Mouse (Mus musculus) CH12.LX (cell line): ENCODE results near the gene Exosc9. TPM values are rescaled to one million over a fixed set of nuclear protein-coding genes. Genes with fewer than 3 reads are reported as not detected.

ENCODE experiments used
- DNase-seq: peaks from one replicate; pipeline ENCODE4 v3.0.0-alpha.2; 2013; ENCODE audit errors: extremely low read depth
- H3K27ac ChIP-seq: 2 replicates; pipeline ENCODE4 v1.5.1; 2012; ENCODE audit warnings: low read depth, mild to moderate bottlenecking, control low read depth, moderate library complexity; ENCODE audit not compliant: insufficient read depth
- H3K27me3 ChIP-seq: replicated peaks from 2 replicates; pipeline ENCODE3; 2012; ENCODE audit warnings: inconsistent platforms
- H3K36me3 ChIP-seq, 2 experiments: replicated peaks in 1 of 2; 2 replicates each; pipeline versions ENCODE3 to v1.6.1; 2012; ENCODE audit warnings: inconsistent platforms in 1 of 2, low read length in 1 of 2, mild to moderate bottlenecking in 1 of 2, mixed read lengths in 1 of 2, moderate library complexity in 1 of 2; ENCODE audit not compliant: control insufficient read depth in 1 of 2, insufficient read depth in 1 of 2
- H3K4me1 ChIP-seq, 2 experiments: 2 replicates each; pipeline ENCODE4 v1.6.1; 2012; ENCODE audit warnings: inconsistent platforms in 1 of 2, moderate library complexity in 1 of 2; ENCODE audit not compliant: insufficient read depth in 2 of 2, control insufficient read depth in 1 of 2
- H3K4me2 ChIP-seq: 2 replicates; pipeline ENCODE4 v1.6.1; 2012; ENCODE audit warnings: low read depth, mild to moderate bottlenecking, control low read depth; ENCODE audit not compliant: poor library complexity, insufficient read depth, severe bottlenecking
- H3K4me3 ChIP-seq, 3 experiments: fragments of 150-350 bp in 1 of 3; sonication (generic) in 1 of 3; replicated peaks in 1 of 3; 2 replicates each; pipeline versions ENCODE3 to v1.5.1; 2011 to 2012; ENCODE audit warnings: low read depth in 2 of 3, low read length in 2 of 3, mild to moderate bottlenecking in 2 of 3, moderate library complexity in 2 of 3, control low read depth in 1 of 3, improper control_type of control experiment in 1 of 3, inconsistent platforms in 1 of 3, mixed read lengths in 1 of 3; ENCODE audit not compliant: poor library complexity in 1 of 3
- H3K79me2 ChIP-seq: replicated peaks from 2 replicates; pipeline ENCODE4 v1.6.1; 2012; ENCODE audit warnings: mild to moderate bottlenecking, moderate library complexity; ENCODE audit not compliant: control insufficient read depth, poor library complexity, insufficient read depth, severe bottlenecking; ENCODE audit errors: extremely low read depth
- H3K9ac ChIP-seq: 2 replicates; pipeline ENCODE4 v1.6.1; 2012; ENCODE audit warnings: low read depth, mild to moderate bottlenecking, control low read depth, moderate library complexity; ENCODE audit not compliant: insufficient read depth
- H3K9me3 ChIP-seq: replicated peaks from 2 replicates; pipeline ENCODE3; 2012; ENCODE audit warnings: low read length, inconsistent platforms, mixed read lengths
- E2F4 ChIP-seq: IDR thresholded peaks from 2 replicates; pipeline ENCODE4 v1.6.1; 2011; ENCODE audit warnings: low read depth, low read length, improper control_type of control experiment; ENCODE audit not compliant: insufficient replicate concordance
- EP300 ChIP-seq: IDR thresholded peaks from 2 replicates; pipeline ENCODE4 v1.6.1; 2011; ENCODE audit warnings: low read length, improper control_type of control experiment
- HCFC1 ChIP-seq: IDR thresholded peaks from 2 replicates; pipeline ENCODE4 v1.6.1; 2012; ENCODE audit warnings: low read depth, mild to moderate bottlenecking, inconsistent platforms, low read length, improper control_type of control experiment
- IRF4 ChIP-seq: IDR thresholded peaks from 2 replicates; pipeline ENCODE4 v1.6.1; 2014; ENCODE audit warnings: low read depth, mild to moderate bottlenecking, inconsistent platforms, low read length, improper control_type of control experiment
- JUND ChIP-seq: conservative IDR thresholded peaks from 2 replicates; pipeline ENCODE4 v1.6.1; 2011; ENCODE audit warnings: low read depth, low read length, improper control_type of control experiment
- KAT2A ChIP-seq: IDR thresholded peaks from 2 replicates; pipeline ENCODE4 v1.6.1; 2012; ENCODE audit warnings: low read length, improper control_type of control experiment, inconsistent platforms; ENCODE audit not compliant: insufficient replicate concordance
- MAX ChIP-seq: IDR thresholded peaks from 2 replicates; pipeline ENCODE4 v1.6.1; 2011; ENCODE audit warnings: low read length, improper control_type of control experiment
- MAZ ChIP-seq: IDR thresholded peaks from 2 replicates; pipeline ENCODE4 v1.6.1; 2012; ENCODE audit warnings: low read depth, mild to moderate bottlenecking, inconsistent platforms, low read length, improper control_type of control experiment, moderate library complexity
- MXI1 ChIP-seq: IDR thresholded peaks from 2 replicates; pipeline ENCODE4 v1.6.1; 2011; ENCODE audit warnings: mild to moderate bottlenecking, low read depth, low read length, improper control_type of control experiment
- NELFE ChIP-seq: IDR thresholded peaks from 2 replicates; pipeline ENCODE4 v1.6.1; 2011; ENCODE audit warnings: low read depth, low read length, improper control_type of control experiment
- PAX5 ChIP-seq: IDR thresholded peaks from 2 replicates; pipeline ENCODE4 v1.6.1; 2012; ENCODE audit warnings: low read length, inconsistent platforms, mixed read lengths
- POLR2A ChIP-seq: IDR thresholded peaks from 2 replicates; pipeline ENCODE4 v1.6.1; 2011; ENCODE audit warnings: low read depth, mild to moderate bottlenecking, improper control_type of control experiment, low read length
- POLR2AphosphoS2 ChIP-seq: IDR thresholded peaks from 2 replicates; pipeline ENCODE4 v1.6.1; 2011; ENCODE audit warnings: low read depth, low read length, improper control_type of control experiment
- RAD21 ChIP-seq: IDR thresholded peaks from 2 replicates; pipeline ENCODE4 v1.6.1; 2011; ENCODE audit warnings: low read depth, mild to moderate bottlenecking, low read length, improper control_type of control experiment, moderate library complexity
- SIN3A ChIP-seq: IDR thresholded peaks from 2 replicates; pipeline ENCODE4 v1.6.1; 2012; ENCODE audit warnings: low read length, improper control_type of control experiment, inconsistent platforms
- SMC3 ChIP-seq: IDR thresholded peaks from 2 replicates; pipeline ENCODE4 v1.6.1; 2011; ENCODE audit warnings: low read depth, low read length, improper control_type of control experiment
- TBP ChIP-seq: conservative IDR thresholded peaks from 2 replicates; pipeline ENCODE4 v1.6.1; 2011; ENCODE audit warnings: low read depth, low read length, improper control_type of control experiment
- TCF12 ChIP-seq: IDR thresholded peaks from 2 replicates; pipeline ENCODE4 v1.6.1; 2014; ENCODE audit warnings: low read depth, mild to moderate bottlenecking, inconsistent platforms, low read length, improper control_type of control experiment
- USF1 ChIP-seq: IDR thresholded peaks from 2 replicates; pipeline ENCODE4 v1.6.1; 2014; ENCODE audit warnings: low read depth, mild to moderate bottlenecking, inconsistent platforms, low read length, improper control_type of control experiment
- ZC3H11A ChIP-seq: IDR thresholded peaks from 2 replicates; pipeline ENCODE4 v1.6.1; 2012; ENCODE audit warnings: low read depth, mild to moderate bottlenecking, inconsistent platforms, low read length, improper control_type of control experiment
- ZNF384 ChIP-seq: IDR thresholded peaks from 2 replicates; pipeline ENCODE4 v1.6.1; 2012; ENCODE audit warnings: low read depth, low read length, improper control_type of control experiment, inconsistent platforms
- dilution Hi-C: fragments of 300-500 bp; cut with MboI; formaldehyde crosslinking; loops from 2 replicates; pipeline ENCODE4 v1.14.3; 2020; ENCODE audit warnings: low sequenced_read_pairs; ENCODE audit not compliant: extremely low pct_unique_long_range_greater_than_20kb, extremely low pct_ligation_motif_present
- in situ Hi-C: fragments of 300-500 bp; cut with MboI; formaldehyde crosslinking; loops from 3 replicates; pipeline ENCODE4 v1.14.3; 2019; ENCODE audit warnings: low sequenced_read_pairs, low pct_ligation_motif_present, low pct_unique_long_range_greater_than_20kb, mixed read lengths
- polyA plus RNA-seq: library from polyadenylated mRNA; unstranded; fragments of >175 nt; gene quantifications from 2 replicates; pipeline ENCODE4 v1.2.1, GENCODE M21; 2012; ENCODE audit warnings: low read depth; ENCODE audit not compliant: insufficient read length
- total RNA-seq, 2 experiments: library from RNA; depleted of rRNA; stranded (reverse); fragments of 300-350 nt in 1 of 2; fragments of >200 nt in 1 of 2; gene quantifications; 2 replicates each; pipeline ENCODE4 v1.2.3; 2012 to 2014

The Exosc9 gene
- total and polyA plus RNA-seq, 3 experiments = 60.6 to 149 (median 128) TPM

DNA sequence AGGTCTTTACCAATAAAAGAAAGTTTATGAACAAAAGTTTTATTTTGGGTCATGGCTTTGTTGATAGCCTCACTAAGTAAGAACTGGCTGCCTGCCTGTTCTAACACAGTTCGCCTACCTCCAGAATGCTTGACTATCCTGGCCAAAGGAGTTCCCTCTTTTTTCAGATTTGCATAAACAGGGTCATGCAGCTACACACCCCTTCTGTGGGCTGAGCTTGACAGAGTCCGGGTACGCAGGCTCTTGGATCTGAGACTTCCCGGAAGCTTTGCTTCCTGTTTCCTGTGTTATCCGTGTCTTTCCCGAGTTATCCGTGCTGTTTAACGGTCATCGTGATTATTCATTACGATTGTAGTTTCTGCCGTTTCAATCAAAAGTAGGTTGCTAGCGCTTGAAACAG lies 16.4 kb upstream of the Exosc9 start:
- H3K27me3 ChIP-seq = no peaks in the 10 kb centered on the region
- H3K9ac ChIP-seq = no peak overlapping the region
- no peak for DNase-seq
- H3K27ac ChIP-seq = no peak overlapping the region
- TF ChIP-seq RAD21 (no peak), KAT2A (no peak), E2F4 (no peak), MAX (no peak), TBP (no peak)
- no peak overlapping the region for H3K4me3 ChIP-seq
- H3K9me3 ChIP-seq = no peaks in the 10 kb centered on the region
- no peaks in the 10 kb centered on the region for H3K36me3 ChIP-seq
- H3K4me1 ChIP-seq = peaks cover 0 to 6% of the 10 kb centered on the region in 2 experiments; a peak in 2 of 4 replicates
- H3K79me2 ChIP-seq = no peaks in the 10 kb centered on the region
- in situ Hi-C loops (no loop called here), dilution Hi-C loops (no loop called here)
- H3K4me2 ChIP-seq = no peak overlapping the region

DNA sequence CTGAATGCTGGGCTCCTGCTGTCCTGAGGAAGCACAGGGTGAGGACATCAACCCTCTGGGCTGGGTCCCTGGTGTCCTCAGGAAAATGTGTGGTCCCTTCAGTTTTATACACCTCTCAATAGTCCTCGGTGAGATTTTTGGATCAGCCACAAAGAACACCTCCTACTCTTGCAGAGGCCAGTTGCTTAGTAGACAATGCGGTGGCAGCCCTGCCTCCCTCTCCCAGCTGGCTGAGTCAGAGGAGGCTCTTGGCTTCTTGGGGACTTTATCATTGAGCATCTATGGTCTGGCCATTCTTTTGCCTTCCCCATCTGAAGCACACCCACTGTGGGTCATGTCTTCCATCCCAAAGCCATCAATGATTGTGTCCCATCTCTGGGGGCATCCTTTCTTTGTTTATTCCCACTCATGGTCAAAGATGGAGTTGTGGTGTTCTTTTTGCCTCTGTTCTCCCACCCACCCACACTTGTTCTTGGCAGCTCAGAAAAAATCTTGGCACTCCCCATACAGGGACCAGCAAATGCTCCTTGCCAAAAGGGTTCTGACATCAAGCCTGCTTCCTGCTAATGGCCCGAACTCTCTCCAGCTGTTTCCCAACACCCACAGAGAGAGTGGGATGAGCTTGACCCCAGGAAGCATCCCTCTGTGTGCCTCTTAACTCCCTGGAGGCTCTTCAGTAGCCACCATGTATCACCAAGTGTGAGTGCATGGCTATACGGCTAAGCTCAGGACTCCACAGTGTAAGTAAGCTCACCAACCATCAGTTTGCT lies 14.5 kb upstream of the Exosc9 start:
- no peaks in the 10 kb centered on the region for H3K79me2 ChIP-seq
- no peak overlapping the region for H3K4me3 ChIP-seq
- no peak overlapping the region for H3K27ac ChIP-seq
- dilution Hi-C loops = no loop called here
- no peak overlapping the region for H3K4me2 ChIP-seq
- peaks cover 0 to 6% of the 10 kb centered on the region in 2 experiments; a peak in 2 of 4 replicates for H3K4me1 ChIP-seq
- no peaks in the 10 kb centered on the region for H3K36me3 ChIP-seq
- no peak for TF ChIP-seq ZC3H11A
- TF ChIP-seq ZNF384 = no peak
- no peak for TF ChIP-seq NELFE
- TF ChIP-seq EP300 = no peak
- TF ChIP-seq TCF12 = no peak
- no peak for TF ChIP-seq MAX
- no peak for TF ChIP-seq POLR2AphosphoS2
- no peak for TF ChIP-seq TBP
- no peak for TF ChIP-seq HCFC1
- no peak for TF ChIP-seq SMC3
- TF ChIP-seq JUND = no peak
- no peak for TF ChIP-seq USF1
- no peak for TF ChIP-seq SIN3A
- no peak for TF ChIP-seq KAT2A
- TF ChIP-seq RAD21 = no peak
- TF ChIP-seq POLR2A = no peak
- TF ChIP-seq MXI1 = no peak
- TF ChIP-seq PAX5 = no peak
- no peak for TF ChIP-seq IRF4
- TF ChIP-seq MAZ = no peak
- no peak overlapping the region for H3K9ac ChIP-seq
- no peaks in the 10 kb centered on the region for H3K27me3 ChIP-seq
- DNase-seq = no peak
- no peaks in the 10 kb centered on the region for H3K9me3 ChIP-seq
- in situ Hi-C loops = no loop called here
